Mouse (Mus musculus) liver, adult 2 months (tissue): ENCODE data around the gene Pou2f3. TPM values are rescaled to one million over a fixed set of nuclear protein-coding genes. Genes with fewer than 3 reads are reported as not detected.

Source experiments
- DNase-seq: peaks from one replicate; pipeline ENCODE4 v3.0.0-alpha.2; 2011; ENCODE audit warnings: low read depth, low spot score; ENCODE audit errors: extremely low read depth
- H3K27ac ChIP-seq: fragments of 200-500 bp; replicated peaks from 2 replicates; pipeline ENCODE4 v1.5.1; 2012; ENCODE audit warnings: low read depth, mild to moderate bottlenecking, control low read depth, inconsistent platforms, low read length; ENCODE audit not compliant: insufficient read depth
- H3K27me3 ChIP-seq: fragments of 200-500 bp; 2 replicates; pipeline ENCODE4 v1.6.1; 2012; ENCODE audit warnings: mild to moderate bottlenecking, moderate library complexity, low read length, inconsistent platforms; ENCODE audit not compliant: control insufficient read depth, insufficient read depth
- H3K36me3 ChIP-seq: fragments of 200-500 bp; 2 replicates; pipeline ENCODE4 v1.6.1; 2012; ENCODE audit warnings: low read length, inconsistent platforms; ENCODE audit not compliant: control insufficient read depth, insufficient read depth
- H3K4me1 ChIP-seq: fragments of 200-500 bp; 2 replicates; pipeline ENCODE4 v1.6.1; 2011; ENCODE audit warnings: low read length; ENCODE audit not compliant: control insufficient read depth, insufficient read depth
- H3K4me3 ChIP-seq: fragments of 200-500 bp; 2 replicates; pipeline ENCODE4 v1.5.1; 2011; ENCODE audit warnings: low read depth, mild to moderate bottlenecking, control low read depth, low read length, moderate library complexity; ENCODE audit not compliant: insufficient read depth
- H3K79me2 ChIP-seq: fragments of 200-500 bp; 2 replicates; pipeline ENCODE4 v1.6.1; 2012; ENCODE audit warnings: inconsistent platforms, mild to moderate bottlenecking, low read length, moderate library complexity; ENCODE audit not compliant: control insufficient read depth, insufficient read depth
- H3K9ac ChIP-seq: fragments of 200-500 bp; 2 replicates; pipeline ENCODE4 v1.6.1; 2012; ENCODE audit warnings: low read depth, mild to moderate bottlenecking, control low read depth, inconsistent platforms, low read length
- CTCF ChIP-seq: fragments of 200-500 bp; IDR thresholded peaks from 2 replicates; pipeline ENCODE4 v1.5.1; 2011; ENCODE audit warnings: low read depth, low read length, control low read depth
- POLR2A ChIP-seq: fragments of 200-500 bp; IDR thresholded peaks from 2 replicates; pipeline ENCODE4 v1.6.1; 2011; ENCODE audit warnings: low read length, control low read depth; ENCODE audit not compliant: insufficient read depth; ENCODE audit errors: extremely low read depth
- WGBS: fragments of 180-500 bp; shearing (Covaris S2); methylation state at CpG from one replicate; pipeline ENCODE4 v1.1.7; 2018; 5-methylcytosine and 5-hydroxymethylcytosine counted together
- polyA plus RNA-seq: library from polyadenylated mRNA; depleted of rRNA; stranded (reverse); fragments of >200 nt; gene quantifications from 2 replicates; pipeline ENCODE4 v1.2.3, GENCODE M21; 2012
- total RNA-seq: library from RNA; depleted of rRNA; stranded (reverse); fragments of >200 nt; gene quantifications from 2 replicates; pipeline ENCODE4 v1.2.3, GENCODE M21; 2014

Pou2f3 gene
- total and polyA plus RNA-seq, 2 experiments: not detected

DNA sequence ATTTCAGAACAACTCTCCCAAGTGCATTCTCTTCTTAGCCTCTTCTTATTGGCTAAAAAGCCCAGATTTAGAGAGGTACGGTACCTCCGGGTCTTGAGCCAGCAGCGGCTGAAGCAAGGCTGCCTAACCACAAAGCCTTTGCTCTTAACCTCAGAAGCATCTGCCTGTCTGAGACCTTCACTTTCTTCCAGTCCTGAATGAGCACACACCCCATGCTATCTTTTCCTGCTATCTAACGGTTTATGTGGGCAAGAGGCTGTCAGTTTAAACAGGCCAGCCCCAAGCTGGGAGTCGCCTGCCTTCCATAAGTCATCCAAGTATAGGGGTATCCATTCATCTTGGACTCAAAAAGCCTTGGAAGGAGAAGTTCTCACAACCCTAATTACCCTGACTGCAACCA, 32.3 kb upstream of the Pou2f3 start:
- H3K27me3 ChIP-seq: no peaks in the 10 kb centered on the region
- DNase-seq: no peak
- no peaks in the 10 kb centered on the region; the same call in 1 of the 2 replicates for H3K36me3 ChIP-seq
- peaks cover 14% of the 10 kb centered on the region for H3K4me1 ChIP-seq
- WGBS: 92% methylated on average over 5 of the region's 5 CpGs
- H3K4me3 ChIP-seq: no peak overlapping the region
- peaks cover 22% of the 10 kb centered on the region for H3K79me2 ChIP-seq
- no peak overlapping the region for H3K27ac ChIP-seq
- H3K9ac ChIP-seq: no peak overlapping the region
- no peak for TF ChIP-seq CTCF
- TF ChIP-seq POLR2A: no peak

- H3K36me3 ChIP-seq: no peaks in the 10 kb centered on the region; the same call in 1 of the 2 replicates
- peaks cover 23% of the 10 kb centered on the region for H3K79me2 ChIP-seq
- no peak overlapping the region for H3K9ac ChIP-seq
- H3K4me3 ChIP-seq: no peak overlapping the region
- peaks cover 14% of the 10 kb centered on the region for H3K4me1 ChIP-seq
- WGBS: 95% methylated on average over 8 of the region's 8 CpGs
- DNase-seq: no peak
- no peak for TF ChIP-seq CTCF
- TF ChIP-seq POLR2A: no peak
- no peaks in the 10 kb centered on the region for H3K27me3 ChIP-seq
- H3K27ac ChIP-seq: no peak overlapping the region
Measured at GRCm38 (mm10) chr9:43241970-43242369, 31.8 kb upstream of the Pou2f3 start.

DNA sequence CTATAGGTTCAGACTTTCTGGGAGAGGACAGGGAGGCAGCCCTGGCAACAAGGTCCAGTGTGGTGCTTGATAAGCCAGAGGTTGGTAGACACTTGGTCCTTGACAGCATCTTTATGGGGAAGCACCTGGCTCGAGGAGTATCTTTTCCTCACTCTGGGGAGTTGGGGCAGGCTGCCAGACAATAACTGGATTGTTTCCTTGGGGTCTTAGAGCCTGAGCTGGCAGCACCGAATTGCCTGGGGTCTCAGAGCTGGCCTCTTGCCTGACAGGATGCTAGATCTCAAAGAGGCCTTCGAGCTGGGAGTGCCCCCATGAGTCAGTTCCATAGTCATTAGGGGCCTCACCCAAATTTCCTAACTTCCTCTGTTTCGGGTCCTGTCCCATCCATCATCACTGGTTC, 31.1 kb upstream of the Pou2f3 start:
- peaks cover 6% of the 10 kb centered on the region; the same call in 1 of the 2 replicates for H3K36me3 ChIP-seq
- H3K4me1 ChIP-seq: peaks cover 11% of the 10 kb centered on the region
- no peak overlapping the region for H3K9ac ChIP-seq
- no peaks in the 10 kb centered on the region for H3K27me3 ChIP-seq
- peaks cover 23% of the 10 kb centered on the region for H3K79me2 ChIP-seq
- H3K4me3 ChIP-seq: no peak overlapping the region
- WGBS: 82% methylated on average over 4 of the region's 4 CpGs
- H3K27ac ChIP-seq: no peak overlapping the region
- TF ChIP-seq CTCF (no peak), POLR2A (no peak)
- no peak for DNase-seq

- no peaks in the 10 kb centered on the region for H3K27me3 ChIP-seq
- peak overlapping the region; percentile 97 for H3K27ac ChIP-seq
- peaks cover 23% of the 10 kb centered on the region for H3K79me2 ChIP-seq
- WGBS: 78% methylated on average over 2 of the region's 2 CpGs
- peaks cover 8% of the 10 kb centered on the region; the same call in 1 of the 2 replicates for H3K4me1 ChIP-seq
- H3K36me3 ChIP-seq: peaks cover 10% of the 10 kb centered on the region; the same call in 1 of the 2 replicates
- no peak for TF ChIP-seq CTCF
- no peak for TF ChIP-seq POLR2A
- peak overlapping the region; percentile 84 for H3K9ac ChIP-seq
- H3K4me3 ChIP-seq: peak overlapping the region; percentile 39; the same call in 1 of the 2 replicates
- no peak for DNase-seq
Measured at GRCm38 (mm10) chr9:43240594-43240900, 30.4 kb upstream of the Pou2f3 start.

GRCm38 (mm10) chr9:43239712-43240593, 29.8 kb upstream of the Pou2f3 start, which contains the start of gene Oaf:
Gene Oaf (minus strand): TSS chr9:43239911.
- Histone ChIP-seq H3K4me3 (peak within 1 kb of the TSS; percentile 98), H3K9ac (peak within 1 kb of the TSS; percentile 97), H3K27ac (peak within 1 kb of the TSS; percentile 97), H3K79me2 (peaks cover 23% of the 10 kb centered on the region), H3K36me3 (peaks cover 13% of the 10 kb centered on the region; the same call in 1 of the 2 replicates), H3K4me1 (peaks cover 6% of the 10 kb centered on the region; the same call in 1 of the 2 replicates), H3K27me3 (no peaks in the 10 kb centered on the region)
- 2% methylated on average over 44 of the region's 44 CpGs for WGBS
- peak; percentile 96 for DNase-seq
- TF ChIP-seq POLR2A (peak; percentile 97), CTCF (no peak)
